Mouse (Mus musculus) midbrain, embryonic 13.5 days (tissue): Measurements from ENCODE around the gene Cdt1. TPM values are rescaled to one million over a fixed set of nuclear protein-coding genes. Genes with fewer than 3 reads are reported as not detected.
"Not testable (repeated sequence)": the region's sequence is repeated elsewhere in the genome, so short reads cannot be mapped to it uniquely, and the experiment has no call there.

ENCODE experiments used
- ATAC-seq: fragments of 200-750 bp; cut with Nextera tagmentation; 2 replicates; pipeline ENCODE4 v1.8.0; 2017; ENCODE audit warnings: mild to moderate bottlenecking, moderate TSS enrichment, moderate library complexity
- H3K27ac ChIP-seq: fragments of 300-500 bp; sonication (generic); 2 replicates; pipeline ENCODE4 v1.5.1; 2015; ENCODE audit warnings: inconsistent platforms, mild to moderate bottlenecking, moderate library complexity
- H3K27me3 ChIP-seq: fragments of 300-500 bp; sonication (generic); 2 replicates; pipeline ENCODE4 v1.6.1; 2015; ENCODE audit warnings: mild to moderate bottlenecking, inconsistent platforms
- H3K36me3 ChIP-seq: fragments of 300-500 bp; sonication (generic); 2 replicates; pipeline ENCODE4 v1.6.1; 2015; ENCODE audit warnings: mild to moderate bottlenecking, inconsistent platforms
- H3K4me1 ChIP-seq: fragments of 300-500 bp; sonication (generic); replicated peaks from 2 replicates; pipeline ENCODE4 v1.6.1; 2015; ENCODE audit warnings: inconsistent platforms
- H3K4me2 ChIP-seq: fragments of 300-500 bp; sonication (generic); replicated peaks from 2 replicates; pipeline ENCODE4 v1.6.1; 2015; ENCODE audit warnings: moderate library complexity, mild to moderate bottlenecking, inconsistent platforms
- H3K4me3 ChIP-seq: fragments of 300-500 bp; sonication (generic); replicated peaks from 2 replicates; pipeline ENCODE4 v1.5.1; 2015; ENCODE audit warnings: mild to moderate bottlenecking, inconsistent platforms
- H3K9ac ChIP-seq: fragments of 300-500 bp; sonication (generic); replicated peaks from 2 replicates; pipeline ENCODE4 v1.6.1; 2015; ENCODE audit warnings: mild to moderate bottlenecking, inconsistent platforms
- H3K9me3 ChIP-seq: fragments of 300-500 bp; sonication (generic); 2 replicates; pipeline ENCODE4 v1.6.1; 2016; ENCODE audit warnings: mild to moderate bottlenecking, inconsistent platforms
- WGBS: fragments of 180-500 bp; shearing (Covaris S2); methylation state at CpG from one replicate; pipeline ENCODE4 v1.1.7; 2015; 5-methylcytosine and 5-hydroxymethylcytosine counted together
- polyA plus RNA-seq: library from polyadenylated mRNA; unstranded; fragments of >200 nt; fragmentation: Nextera tagmentation; extraction: Ambion mirVana; gene quantifications from 2 replicates; pipeline ENCODE4 v1.2.1, GENCODE M21; 2015

The Cdt1 gene
- polyA plus RNA-seq, 1 experiment from 2014 or later = 14.1 TPM

DNA sequence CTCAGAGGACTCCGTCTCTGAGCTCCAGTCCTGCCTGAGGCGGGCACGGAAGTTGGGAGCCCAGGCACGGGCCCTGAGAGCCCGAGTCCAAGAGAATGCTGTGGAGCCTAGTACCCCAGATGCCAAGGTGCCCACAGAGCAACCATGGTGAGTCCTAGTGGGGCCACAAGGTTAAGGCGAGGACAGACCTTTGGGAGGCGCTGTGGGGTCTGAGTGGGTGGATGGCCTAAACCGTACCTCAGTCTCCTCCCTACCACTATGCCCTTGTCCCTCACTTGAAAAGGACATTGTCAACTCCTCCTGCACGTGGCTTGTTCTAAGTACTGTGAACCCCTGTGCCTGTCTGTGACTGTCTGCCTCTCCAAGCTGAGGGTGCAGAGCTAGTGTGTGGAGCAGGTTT, 1.5 kb downstream of the Cdt1 start:
- H3K4me2 ChIP-seq = peak overlapping the region; percentile 95
- 64% methylated on average over 9 of the region's 9 CpGs for WGBS
- peak overlapping the region; percentile 74 for H3K4me3 ChIP-seq

DNA sequence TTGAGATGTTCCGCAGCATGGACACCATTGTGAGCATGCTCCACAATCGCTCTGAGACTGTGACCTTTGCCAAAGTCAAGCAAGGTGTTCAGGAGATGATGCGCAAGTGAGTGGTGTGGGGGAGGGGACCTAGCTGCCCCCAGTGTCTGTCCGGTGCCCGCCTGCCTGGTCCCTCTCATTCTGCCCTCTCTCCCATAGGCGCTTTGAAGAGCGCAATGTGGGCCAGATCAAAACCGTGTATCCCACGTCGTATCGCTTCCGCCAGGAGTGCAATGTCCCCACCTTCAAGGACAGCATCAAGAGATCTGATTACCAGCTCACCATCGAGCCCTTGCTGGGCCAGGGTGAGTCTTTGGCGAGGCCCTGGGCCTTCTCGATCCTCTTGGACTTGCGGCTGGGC, 2.2 kb downstream of the Cdt1 start:
- H3K27ac ChIP-seq = no peak overlapping the region
- no peak overlapping the region for H3K4me2 ChIP-seq
- peaks cover 38% of the 10 kb centered on the region for H3K36me3 ChIP-seq
- peaks cover 41% of the 10 kb centered on the region for H3K4me1 ChIP-seq
- no peak for ATAC-seq
- no peak overlapping the region for H3K4me3 ChIP-seq
- no peaks in the 10 kb centered on the region for H3K9me3 ChIP-seq
- 95% methylated on average over 16 of the region's 16 CpGs for WGBS
- H3K9ac ChIP-seq = no peak overlapping the region
- H3K27me3 ChIP-seq = no peaks in the 10 kb centered on the region

More for the DNA sequence above, 1.5 kb downstream of the Cdt1 start:
- H3K27me3 ChIP-seq = no peaks in the 10 kb centered on the region
- peak overlapping the region; percentile 77 for H3K9ac ChIP-seq
- peaks cover 32% of the 10 kb centered on the region for H3K36me3 ChIP-seq
- peaks cover 35% of the 10 kb centered on the region for H3K4me1 ChIP-seq
- H3K27ac ChIP-seq = no peak overlapping the region
- no peak for ATAC-seq
- H3K9me3 ChIP-seq = no peaks in the 10 kb centered on the region

DNA sequence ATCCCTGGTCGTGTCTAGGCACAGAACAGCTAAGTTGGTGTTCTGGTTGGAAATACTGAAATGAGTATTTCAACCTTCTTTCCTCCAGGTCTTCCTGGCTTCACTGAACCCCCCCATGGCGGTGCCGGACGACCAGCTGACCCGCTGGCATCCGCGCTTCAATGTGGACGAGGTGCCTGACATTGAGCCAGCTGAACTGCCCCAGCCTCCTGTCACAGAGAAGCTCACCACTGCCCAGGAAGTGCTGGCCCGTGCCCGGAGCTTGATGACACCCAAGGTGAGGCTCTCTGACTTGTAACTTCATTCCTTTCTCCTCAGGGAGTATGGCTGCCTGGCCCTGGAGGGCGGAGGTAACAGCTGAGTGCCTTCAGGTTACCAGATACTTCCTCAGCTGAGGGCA, 3.3 kb downstream of the Cdt1 start:
- no peaks in the 10 kb centered on the region for H3K9me3 ChIP-seq
- H3K27me3 ChIP-seq = no peaks in the 10 kb centered on the region
- H3K36me3 ChIP-seq = peaks cover 38% of the 10 kb centered on the region
- H3K9ac ChIP-seq = no peak overlapping the region
- H3K27ac ChIP-seq = no peak overlapping the region
- peaks cover 52% of the 10 kb centered on the region for H3K4me1 ChIP-seq
- H3K4me2 ChIP-seq = no peak overlapping the region
- WGBS = 93% methylated on average over 11 of the region's 11 CpGs
- H3K4me3 ChIP-seq = no peak overlapping the region
- no peak for ATAC-seq

DNA sequence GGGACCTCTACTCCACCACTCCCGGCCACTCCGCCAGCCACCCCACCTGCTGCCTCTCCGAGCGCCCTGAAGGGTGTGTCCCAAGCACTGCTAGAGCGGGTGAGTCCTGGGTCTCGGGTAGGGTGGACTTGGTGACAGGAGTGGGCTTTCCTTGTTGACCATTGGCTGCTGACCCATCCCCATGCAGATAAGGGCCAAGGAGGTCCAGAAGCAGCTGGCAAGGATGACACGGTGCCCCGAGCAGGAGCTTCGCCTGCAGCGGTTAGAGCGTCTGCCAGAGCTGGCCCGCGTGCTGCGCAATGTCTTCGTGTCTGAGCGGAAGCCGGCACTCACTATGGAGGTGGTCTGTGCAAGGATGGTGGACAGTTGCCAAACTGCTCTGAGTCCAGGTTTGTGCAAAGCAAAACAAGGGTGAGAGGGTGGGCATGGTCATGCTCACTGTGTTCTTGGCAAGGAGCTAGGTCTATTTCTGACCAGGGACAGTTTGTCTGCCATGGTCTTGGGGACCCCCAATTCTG, 4.0 kb downstream of the Cdt1 start:
- no peak overlapping the region for H3K4me2 ChIP-seq
- H3K36me3 ChIP-seq = peaks cover 38% of the 10 kb centered on the region
- H3K4me3 ChIP-seq = no peak overlapping the region
- H3K9ac ChIP-seq = no peak overlapping the region
- no peak for ATAC-seq
- peaks cover 48% of the 10 kb centered on the region for H3K4me1 ChIP-seq
- no peaks in the 10 kb centered on the region for H3K9me3 ChIP-seq
- H3K27ac ChIP-seq = no peak overlapping the region
- no peaks in the 10 kb centered on the region for H3K27me3 ChIP-seq
- WGBS = 96% methylated on average over 17 of the region's 17 CpGs

DNA sequence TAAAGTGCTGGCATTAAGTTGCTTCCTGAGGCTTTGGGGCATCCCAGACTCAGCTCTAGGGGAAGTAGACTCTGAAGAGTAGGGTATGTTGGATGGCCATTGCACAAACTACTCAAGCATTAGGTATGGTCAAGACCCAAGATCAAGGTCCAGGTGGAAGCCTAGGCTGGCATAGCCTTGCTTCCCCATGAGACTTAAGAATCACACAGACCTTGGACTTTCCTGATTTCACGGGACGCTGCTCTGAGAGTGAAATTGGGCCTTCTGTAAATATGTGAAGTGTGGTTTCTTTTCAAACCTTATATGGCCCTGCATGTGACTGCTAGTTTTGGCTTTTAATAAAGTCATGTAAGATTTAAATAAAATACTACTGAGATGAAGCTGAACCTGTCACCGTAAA, 4.9 kb downstream of the Cdt1 start:
- H3K9me3 ChIP-seq = no peaks in the 10 kb centered on the region

DNA sequence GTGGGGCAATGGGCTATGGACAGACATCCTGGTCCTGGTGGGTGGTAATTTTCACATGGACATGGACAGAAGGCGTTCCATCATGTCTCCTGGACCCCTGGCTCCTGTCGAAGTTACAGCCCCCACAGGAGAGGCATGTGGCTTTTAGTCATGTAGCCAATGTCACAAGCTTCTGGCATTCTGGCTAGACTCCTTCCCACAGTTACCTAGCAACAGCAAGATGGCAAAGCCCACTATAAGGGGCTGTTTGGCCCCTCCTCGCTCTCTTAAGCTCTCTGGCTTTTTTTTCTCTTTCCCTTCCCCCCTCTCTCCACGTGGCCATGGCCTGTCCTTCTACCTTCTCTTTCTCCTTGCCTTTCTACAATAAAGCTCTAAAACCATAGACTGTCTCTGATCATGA, 5.4 kb downstream of the Cdt1 start:
- H3K4me3 ChIP-seq, H3K27me3 ChIP-seq, H3K9ac ChIP-seq, H3K9me3 ChIP-seq, H3K4me2 ChIP-seq, ATAC-seq: not testable (repeated sequence)
- H3K27ac ChIP-seq = 0 out of 2 replicates have a peak overlapping the region, but pooled peaks have one; percentile 37
- H3K36me3 ChIP-seq = peaks cover 38% of the 10 kb centered on the region
- WGBS = 20% methylated on average over 4 of the region's 4 CpGs
- peaks cover 48% of the 10 kb centered on the region for H3K4me1 ChIP-seq

More for the DNA sequence above, 4.9 kb downstream of the Cdt1 start:
- WGBS = 95% methylated on average over 3 of the region's 3 CpGs
- Histone ChIP-seq H3K9ac (no peak overlapping the region), H3K36me3 (peaks cover 38% of the 10 kb centered on the region), H3K4me3 (no peak overlapping the region), H3K27ac (0 out of 2 replicates have a peak overlapping the region, but pooled peaks have one; percentile 37), H3K4me1 (peaks cover 48% of the 10 kb centered on the region), H3K4me2 (no peak overlapping the region), H3K27me3 (no peaks in the 10 kb centered on the region)
- ATAC-seq = no peak

DNA sequence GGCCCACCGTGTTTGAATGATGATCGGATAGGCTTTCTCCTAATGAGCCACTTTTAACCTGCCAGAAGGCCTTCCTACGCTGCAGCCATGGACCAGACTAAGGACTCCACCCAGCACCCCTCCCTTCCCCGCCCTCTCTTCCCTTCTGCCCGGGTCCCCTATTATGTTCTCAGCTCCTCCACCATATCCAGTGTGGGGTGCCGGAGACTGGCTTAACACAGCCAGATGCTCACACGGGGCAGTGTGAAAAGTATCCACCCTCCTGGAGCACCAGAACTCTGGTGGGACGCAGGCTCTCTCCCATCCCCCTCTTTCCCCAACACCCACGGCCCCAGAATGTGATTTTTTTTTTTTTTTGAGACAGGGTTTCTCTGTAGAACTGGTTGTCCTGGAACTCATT, 5.8 kb downstream of the Cdt1 start:
- H3K27me3 ChIP-seq = no peaks in the 10 kb centered on the region
- H3K36me3 ChIP-seq = peaks cover 38% of the 10 kb centered on the region
- no peak overlapping the region for H3K27ac ChIP-seq
- H3K4me2 ChIP-seq = no peak overlapping the region
- no peak overlapping the region for H3K9ac ChIP-seq
- ATAC-seq = no peak
- H3K4me3 ChIP-seq = no peak overlapping the region
- peaks cover 44% of the 10 kb centered on the region for H3K4me1 ChIP-seq
- WGBS = 39% methylated on average over 9 of the region's 9 CpGs
- no peaks in the 10 kb centered on the region for H3K9me3 ChIP-seq

DNA sequence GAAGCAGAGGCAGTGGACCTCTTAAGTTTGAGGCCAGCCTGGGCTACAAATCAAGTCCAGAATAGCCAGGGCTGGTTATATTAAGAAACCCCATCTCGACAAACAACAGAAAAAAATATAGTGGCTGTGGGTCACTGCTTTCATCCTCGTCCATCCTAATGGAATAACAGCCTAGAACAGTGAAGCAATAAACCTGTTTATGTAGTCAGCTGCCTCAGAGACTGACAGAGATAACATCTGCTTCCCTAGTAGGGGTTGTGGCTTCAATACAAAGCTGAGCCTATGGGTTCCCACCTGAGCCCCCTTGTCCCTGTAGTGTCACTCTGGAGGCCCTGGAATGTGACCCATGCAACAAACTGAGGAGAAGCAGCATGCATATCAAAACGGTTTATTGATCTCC, 6.4 kb downstream of the Cdt1 start:
- Histone ChIP-seq H3K4me3 (no peak overlapping the region), H3K4me2 (no peak overlapping the region), H3K27ac (no peak overlapping the region), H3K4me1 (peaks cover 38% of the 10 kb centered on the region), H3K27me3 (no peaks in the 10 kb centered on the region), H3K9ac (no peak overlapping the region), H3K36me3 (peaks cover 38% of the 10 kb centered on the region), H3K9me3 (no peaks in the 10 kb centered on the region)
- 64% methylated on average over 3 of the region's 3 CpGs for WGBS
- no peak for ATAC-seq

DNA sequence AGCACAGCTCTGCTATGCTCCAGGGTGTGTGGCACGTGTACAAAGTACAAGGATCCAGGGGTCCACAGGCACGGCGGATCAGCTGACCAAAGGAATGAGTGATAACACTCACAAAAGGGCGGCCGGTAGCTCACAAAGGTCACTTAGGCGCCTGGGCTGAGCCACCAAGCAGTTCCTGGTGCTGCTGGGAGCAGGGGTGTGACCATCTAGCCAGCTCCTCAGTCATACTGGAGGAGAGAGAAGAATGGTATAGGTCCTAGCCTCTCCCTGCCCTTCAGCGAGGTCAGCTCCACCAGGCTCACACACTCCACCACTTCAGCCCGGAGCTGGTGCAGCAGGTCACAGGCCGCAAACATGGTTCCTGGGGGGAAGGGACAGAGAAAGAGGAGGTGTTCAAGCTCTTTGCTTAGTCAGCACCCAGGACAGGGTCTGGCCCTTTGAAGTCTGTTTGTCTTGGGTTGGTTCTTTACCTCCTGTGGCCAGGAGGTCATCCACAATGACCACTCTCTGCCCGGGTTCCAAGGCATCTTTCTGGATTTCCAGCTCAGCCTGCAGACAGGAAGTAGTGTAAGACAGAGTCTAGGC, 6.9 kb downstream of the Cdt1 start:
- no peak overlapping the region for H3K27ac ChIP-seq
- H3K9me3 ChIP-seq = no peaks in the 10 kb centered on the region
- H3K27me3 ChIP-seq = no peaks in the 10 kb centered on the region
- H3K4me2 ChIP-seq = peak overlapping the region; percentile 87
- no peak overlapping the region for H3K9ac ChIP-seq
- H3K4me1 ChIP-seq = peaks cover 34% of the 10 kb centered on the region
- ATAC-seq = no peak
- H3K36me3 ChIP-seq = peaks cover 37% of the 10 kb centered on the region
- WGBS = 57% methylated on average over 10 of the region's 10 CpGs
- no peak overlapping the region for H3K4me3 ChIP-seq

DNA sequence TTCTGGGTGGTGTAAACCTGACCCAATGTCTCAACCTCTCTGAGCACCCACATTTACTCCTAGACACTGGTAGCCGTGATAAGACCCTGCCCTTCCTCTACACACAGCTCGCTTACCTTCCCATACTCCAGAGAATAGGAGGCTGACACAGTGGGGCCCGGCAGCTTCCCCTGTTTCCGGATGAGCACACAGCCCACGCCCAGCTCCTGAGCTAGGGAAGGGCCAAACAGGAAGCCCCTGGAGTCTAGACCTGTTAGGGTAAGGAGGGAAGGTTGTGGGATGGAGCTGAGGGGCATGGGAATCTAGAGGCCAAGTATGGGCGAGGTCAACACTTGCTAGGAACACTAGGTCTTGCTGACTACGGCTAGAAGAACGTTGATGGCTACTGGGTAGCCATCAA, 7.5 kb downstream of the Cdt1 start:
- Histone ChIP-seq H3K4me2 (peak overlapping the region; percentile 87), H3K4me1 (peaks cover 34% of the 10 kb centered on the region), H3K4me3 (peak overlapping the region; percentile 67; the same call in 1 of the 2 replicates), H3K36me3 (peaks cover 32% of the 10 kb centered on the region), H3K27me3 (no peaks in the 10 kb centered on the region), H3K9me3 (no peaks in the 10 kb centered on the region), H3K9ac (peak overlapping the region; percentile 86), H3K27ac (no peak overlapping the region)
- no peak for ATAC-seq
- 77% methylated on average over 8 of the region's 8 CpGs for WGBS

DNA sequence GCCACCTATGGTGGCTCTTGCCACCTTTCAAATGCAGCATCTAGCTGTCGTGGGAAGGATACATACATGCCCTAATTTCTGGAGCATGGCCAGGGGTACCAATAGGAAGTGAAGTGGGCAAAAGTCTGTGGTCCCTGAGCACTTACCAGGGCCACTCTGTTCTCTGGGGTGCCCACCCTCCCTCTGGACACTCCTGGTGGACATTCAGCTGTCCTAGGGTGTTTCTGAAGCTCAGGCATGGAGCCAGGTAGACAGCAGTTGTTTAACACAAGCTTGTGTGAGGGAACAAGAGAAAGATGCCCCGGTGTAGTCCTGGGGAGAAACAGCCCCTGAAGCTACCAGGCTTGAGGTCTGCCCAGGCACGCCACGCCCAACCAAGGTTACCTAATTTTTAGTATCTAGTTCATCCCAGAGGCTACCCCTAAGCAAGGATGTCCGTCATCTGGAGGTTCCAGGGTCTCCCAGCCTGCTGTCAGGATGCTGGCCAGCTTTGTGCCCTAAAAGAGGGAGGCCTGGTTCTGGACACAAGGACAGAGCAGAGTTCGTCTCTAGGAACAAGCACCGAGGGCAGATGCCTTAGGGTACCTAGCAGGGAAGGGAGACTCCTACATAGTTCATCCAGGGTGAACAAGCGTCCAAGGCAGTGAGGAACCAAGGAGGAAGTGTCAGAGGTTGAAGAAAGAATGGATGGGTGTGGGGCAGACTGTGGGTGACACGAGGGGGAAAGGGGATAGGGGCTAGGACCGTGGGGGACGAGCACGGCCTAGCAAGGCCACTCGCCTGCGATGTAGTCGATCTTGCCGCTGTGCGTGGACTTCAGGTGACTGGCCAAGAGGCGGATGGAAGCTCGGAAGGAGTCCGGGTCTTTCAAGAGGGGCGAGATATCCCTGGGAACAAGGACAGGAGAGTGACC, 8.2 kb downstream of the Cdt1 start:
- H3K9ac ChIP-seq = peak overlapping the region; percentile 86
- WGBS = 19% methylated on average over 21 of the region's 21 CpGs
- peaks cover 34% of the 10 kb centered on the region for H3K4me1 ChIP-seq
- no peaks in the 10 kb centered on the region for H3K27me3 ChIP-seq
- H3K27ac ChIP-seq = peak overlapping the region; percentile 65
- no peaks in the 10 kb centered on the region for H3K9me3 ChIP-seq
- H3K4me3 ChIP-seq = peak overlapping the region; percentile 67
- peak overlapping the region; percentile 87 for H3K4me2 ChIP-seq
- peaks cover 25% of the 10 kb centered on the region for H3K36me3 ChIP-seq
- peak; percentile 41; the same call in 1 of the 2 replicates for ATAC-seq

DNA sequence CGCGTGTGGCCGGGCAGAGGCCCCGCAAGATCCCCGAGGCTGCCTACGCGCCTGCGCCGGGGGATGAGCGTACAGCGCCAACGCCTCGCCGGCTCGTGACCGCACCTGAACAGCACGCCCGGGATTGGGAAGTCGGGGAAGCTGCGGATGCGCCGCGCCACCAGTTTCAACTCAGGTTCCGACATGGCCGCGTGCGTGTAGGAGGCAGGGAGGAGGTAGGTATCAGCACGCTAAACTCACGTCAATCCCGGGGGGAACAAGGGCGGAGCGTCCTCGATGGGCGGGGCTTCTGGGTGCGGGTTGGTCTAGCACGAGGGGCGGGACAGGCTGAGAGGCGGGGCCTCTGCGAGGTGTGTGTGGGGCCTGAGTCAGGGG, 8.8 kb downstream of the Cdt1 start, which contains the start of gene Aprt:
TSS of gene Aprt (minus strand) at position 262 of the 375 bp plus-strand sequence.
- H3K27ac ChIP-seq = peak within 1 kb of the TSS; percentile 65
- WGBS = under 1% methylated on average over 32 of the region's 39 CpGs
- peak; percentile 85 for ATAC-seq

More for the DNA sequence above, 8.8 kb downstream of the Cdt1 start, which contains the start of gene Aprt:
- peak within 1 kb of the TSS; percentile 67 for H3K4me3 ChIP-seq
- H3K27me3 ChIP-seq = no peaks in the 10 kb centered on the region
- H3K4me1 ChIP-seq = peaks cover 34% of the 10 kb centered on the region
- peak within 1 kb of the TSS; percentile 87 for H3K4me2 ChIP-seq
- H3K9ac ChIP-seq = peak within 1 kb of the TSS; percentile 86
- H3K36me3 ChIP-seq = peaks cover 19% of the 10 kb centered on the region
- H3K9me3 ChIP-seq = no peaks in the 10 kb centered on the region
